Mouse (Mus musculus): Measurements from ENCODE around the gene Nbl1. TPM values are rescaled to one million over a fixed set of nuclear protein-coding genes. Genes with fewer than 3 reads are reported as not detected.

Gene Nbl1
- polyA plus RNA-seq, 1 experiment from 2014 or later, result 7.3 TPM

- H3K27me3 ChIP-seq (ENCODE audit: insufficient read depth, poor library complexity, severe bottlenecking), result no peaks in the 10 kb centered on the region
- H3K36me3 ChIP-seq, result peaks cover 6% of the 10 kb centered on the region; the same call in 1 of the 2 replicates
- peaks cover 13% of the 10 kb centered on the region for H3K4me1 ChIP-seq
- H3K27ac ChIP-seq, result no peak overlapping the region
- H3K4me3 ChIP-seq, result no peak overlapping the region
- no peak for DNase-seq (ENCODE audit: low spot score)
- WGBS, result 90% methylated on average over 4 of the region's 4 CpGs
- H3K9me3 ChIP-seq, result no peaks in the 10 kb centered on the region
Measured at GRCm38 (mm10) chr4:139120281-139120814, 27.6 kb upstream of the Nbl1 start.

GRCm38 (mm10) chr4:139116356-139117063 is 23.7 kb upstream of the Nbl1 start:
- Histone ChIP-seq H3K36me3 (peaks cover 6% of the 10 kb centered on the region; the same call in 1 of the 2 replicates), H3K4me3 (no peak overlapping the region), H3K27ac (no peak overlapping the region), H3K27me3 (ENCODE audit: insufficient read depth, poor library complexity, severe bottlenecking) (no peaks in the 10 kb centered on the region), H3K9me3 (no peaks in the 10 kb centered on the region), H3K4me1 (peaks cover 36% of the 10 kb centered on the region)
- WGBS, result 90% methylated on average over 3 of the region's 3 CpGs
- no peak for DNase-seq (ENCODE audit: low spot score)

DNA sequence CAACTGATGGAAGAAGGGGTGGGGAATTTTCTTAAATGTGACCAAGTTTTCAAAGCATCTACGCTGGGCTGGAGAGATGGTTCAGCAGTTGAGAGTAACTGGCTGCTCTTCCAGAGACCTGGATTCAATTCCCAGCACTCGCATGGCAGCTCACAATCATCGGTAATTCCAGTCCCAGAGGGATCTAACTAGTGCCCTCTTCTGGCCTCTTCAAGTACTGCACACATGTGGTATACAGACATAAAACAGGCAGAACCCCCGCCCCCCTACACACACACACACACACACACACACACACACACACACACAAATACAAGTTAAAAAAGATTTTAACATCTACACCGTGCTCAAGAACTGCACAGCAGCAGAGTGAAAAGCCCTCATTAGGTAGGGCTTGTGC is 22.9 kb upstream of the Nbl1 start:
- no peaks in the 10 kb centered on the region for H3K27me3 ChIP-seq (ENCODE audit: insufficient read depth, poor library complexity, severe bottlenecking)
- H3K9me3 ChIP-seq, result no peaks in the 10 kb centered on the region
- H3K4me3 ChIP-seq, result no peak overlapping the region
- WGBS, result 94% methylated on average over 5 of the region's 5 CpGs
- H3K27ac ChIP-seq, result no peak overlapping the region
- no peak for DNase-seq (ENCODE audit: low spot score)
- H3K4me1 ChIP-seq, result peaks cover 44% of the 10 kb centered on the region
- H3K36me3 ChIP-seq, result peaks cover 6% of the 10 kb centered on the region; the same call in 1 of the 2 replicates

- Histone ChIP-seq H3K4me1 (peaks cover 42% of the 10 kb centered on the region), H3K4me3 (no peak overlapping the region), H3K36me3 (peaks cover 6% of the 10 kb centered on the region; the same call in 1 of the 2 replicates), H3K9me3 (no peaks in the 10 kb centered on the region), H3K27ac (no peak overlapping the region), H3K27me3 (ENCODE audit: insufficient read depth, poor library complexity, severe bottlenecking) (no peaks in the 10 kb centered on the region)
- DNase-seq (ENCODE audit: low spot score), result no peak
- 75% methylated on average over 3 of the region's 3 CpGs for WGBS
Measured at GRCm38 (mm10) chr4:139112482-139112881, 19.7 kb upstream of the Nbl1 start.

DNA sequence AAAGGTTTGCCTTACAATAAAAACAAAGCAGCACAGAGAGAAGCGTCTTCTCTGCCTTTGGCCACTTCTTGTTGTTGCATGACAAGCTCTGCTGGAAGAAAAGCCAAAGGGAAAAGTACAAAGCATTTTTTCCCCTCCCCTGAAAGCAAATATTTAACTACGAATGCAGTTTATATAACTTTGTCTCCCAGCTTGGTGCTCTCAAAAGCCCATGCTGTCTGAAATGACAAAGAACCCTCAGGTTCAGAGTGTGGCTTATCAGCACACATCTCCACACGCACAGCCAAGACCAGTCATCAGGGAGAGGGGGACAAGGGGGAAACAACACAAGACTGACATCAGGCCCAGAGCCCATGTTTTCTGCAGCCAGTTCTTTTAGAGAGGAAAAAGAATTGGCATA is 18.6 kb upstream of the Nbl1 start:
- H3K4me3 ChIP-seq, result no peak overlapping the region
- peak overlapping the region; percentile 29; the same call in 1 of the 2 replicates for H3K27ac ChIP-seq
- no peaks in the 10 kb centered on the region for H3K27me3 ChIP-seq (ENCODE audit: insufficient read depth, poor library complexity, severe bottlenecking)
- WGBS, result 41% methylated on average over 3 of the region's 3 CpGs
- peaks cover 38% of the 10 kb centered on the region for H3K4me1 ChIP-seq
- peaks cover 2% of the 10 kb centered on the region; the same call in 1 of the 2 replicates for H3K36me3 ChIP-seq
- DNase-seq (ENCODE audit: low spot score), result no peak
- H3K9me3 ChIP-seq, result no peaks in the 10 kb centered on the region

GRCm38 (mm10) chr4:139110858-139111257 is 18.1 kb upstream of the Nbl1 start:
- H3K27ac ChIP-seq, result peak overlapping the region; percentile 29; the same call in 1 of the 2 replicates

DNA sequence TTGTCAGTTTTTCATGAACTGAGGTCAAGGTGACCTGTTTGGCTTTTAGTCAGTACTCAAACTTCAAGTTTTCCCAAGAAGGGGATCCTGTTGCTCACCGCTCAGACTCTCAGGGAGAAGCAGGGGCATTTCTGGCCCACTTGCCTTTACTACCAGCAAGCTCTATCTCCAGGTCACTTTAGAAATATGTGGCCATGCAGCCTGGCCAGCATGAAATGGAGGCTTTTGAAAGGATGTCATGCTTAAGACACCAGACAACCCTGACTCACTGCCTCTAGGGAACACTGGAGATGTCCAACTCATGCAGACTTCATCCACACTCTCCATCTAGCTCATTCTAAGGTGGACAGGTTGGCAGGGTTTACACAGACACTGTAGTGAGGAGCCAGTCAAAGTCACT is 12.7 kb upstream of the Nbl1 start:
- no peaks in the 10 kb centered on the region for H3K9me3 ChIP-seq
- no peaks in the 10 kb centered on the region for H3K27me3 ChIP-seq (ENCODE audit: insufficient read depth, poor library complexity, severe bottlenecking)
- no peak overlapping the region for H3K27ac ChIP-seq
- peaks cover 12% of the 10 kb centered on the region for H3K4me1 ChIP-seq
- DNase-seq (ENCODE audit: low spot score), result no peak
- peaks cover 38% of the 10 kb centered on the region for H3K36me3 ChIP-seq
- WGBS, result 91% methylated on average over 1 of the region's 1 CpGs
- no peak overlapping the region for H3K4me3 ChIP-seq

More at GRCm38 (mm10) chr4:139110858-139111257, 18.1 kb upstream of the Nbl1 start:
- H3K4me1 ChIP-seq, result peaks cover 42% of the 10 kb centered on the region
- DNase-seq (ENCODE audit: low spot score), result no peak
- no peaks in the 10 kb centered on the region for H3K9me3 ChIP-seq
- no peak overlapping the region for H3K4me3 ChIP-seq
- H3K36me3 ChIP-seq, result no peaks in the 10 kb centered on the region
- H3K27me3 ChIP-seq (ENCODE audit: insufficient read depth, poor library complexity, severe bottlenecking), result no peaks in the 10 kb centered on the region
- 49% methylated on average over 3 of the region's 3 CpGs for WGBS

DNA sequence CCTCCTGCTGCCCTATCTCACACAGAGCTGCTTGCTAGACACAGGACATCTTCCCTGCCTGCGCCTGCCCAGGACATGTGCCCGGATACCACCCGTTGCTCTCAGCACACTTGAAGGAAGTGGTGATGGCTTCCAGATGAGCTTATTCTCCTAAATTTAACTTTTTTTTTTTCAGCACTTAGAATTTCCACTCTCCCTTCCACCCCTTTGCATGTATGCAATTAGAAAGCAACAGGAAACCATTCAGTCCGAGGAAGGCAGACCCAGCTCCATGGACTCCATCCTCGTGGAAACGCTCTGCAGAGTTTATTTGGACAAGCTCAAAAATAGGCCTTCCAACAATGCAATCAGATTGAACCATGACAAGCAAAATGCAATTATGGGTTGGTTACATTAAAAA is 8.8 kb upstream of the Nbl1 start:
- Histone ChIP-seq H3K27ac (no peak overlapping the region), H3K4me3 (no peak overlapping the region), H3K9me3 (no peaks in the 10 kb centered on the region), H3K4me1 (peaks cover 8% of the 10 kb centered on the region; the same call in 1 of the 2 replicates), H3K36me3 (peaks cover 38% of the 10 kb centered on the region), H3K27me3 (ENCODE audit: insufficient read depth, poor library complexity, severe bottlenecking) (no peaks in the 10 kb centered on the region)
- DNase-seq (ENCODE audit: low spot score), result no peak
- 69% methylated on average over 6 of the region's 6 CpGs for WGBS

DNA sequence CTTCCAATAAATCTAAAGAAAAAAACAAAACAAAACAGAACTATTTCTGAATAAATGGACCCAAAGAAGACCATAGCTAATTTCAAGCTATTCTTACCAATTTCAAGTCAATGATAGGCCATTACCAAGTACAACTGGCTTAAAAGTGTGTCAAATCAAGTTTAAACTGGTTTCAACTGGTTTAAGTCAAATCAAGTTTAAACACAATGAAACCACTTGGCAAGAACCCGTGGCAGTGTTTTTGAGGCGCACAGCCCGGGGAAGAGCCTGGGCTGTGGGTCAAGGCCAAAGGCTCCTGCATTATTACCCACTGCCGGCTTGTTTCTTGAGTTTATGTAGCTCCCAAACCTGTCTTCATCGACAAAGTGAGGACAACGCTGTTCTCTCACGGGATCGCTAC is 7.5 kb upstream of the Nbl1 start:
- no peak for DNase-seq (ENCODE audit: low spot score)
- H3K4me1 ChIP-seq, result 0 out of 2 replicates have a peak, but pooled peaks cover 4% of the 10 kb centered on the region
- peaks cover 38% of the 10 kb centered on the region for H3K36me3 ChIP-seq
- 0 out of 2 replicates have a peak, but pooled peaks cover 4% of the 10 kb centered on the region for H3K27me3 ChIP-seq (ENCODE audit: insufficient read depth, poor library complexity, severe bottlenecking)
- no peaks in the 10 kb centered on the region for H3K9me3 ChIP-seq
- H3K4me3 ChIP-seq, result no peak overlapping the region
- H3K27ac ChIP-seq, result no peak overlapping the region
- WGBS, result 94% methylated on average over 8 of the region's 8 CpGs

DNA sequence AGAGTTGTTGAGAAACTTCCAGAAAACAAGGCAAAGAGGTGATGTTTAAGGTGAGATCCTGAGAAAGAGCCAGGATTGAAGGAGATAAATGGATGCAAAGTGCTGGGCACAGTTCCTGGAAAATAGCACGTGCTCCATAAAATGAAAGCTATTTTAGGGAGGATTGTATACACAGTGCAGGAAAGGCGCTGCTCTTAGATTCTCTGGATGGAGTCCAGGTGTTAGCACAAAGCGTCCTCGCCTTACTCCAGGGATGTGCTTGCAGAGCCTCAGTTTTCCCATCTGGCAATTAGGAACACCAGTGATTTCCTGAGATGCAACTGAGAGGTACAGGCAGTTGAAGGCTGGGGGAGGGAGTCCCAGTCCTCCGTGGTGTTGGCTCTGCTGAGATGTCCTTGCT is 3.4 kb upstream of the Nbl1 start:
- Histone ChIP-seq H3K4me1 (peaks cover 23% of the 10 kb centered on the region), H3K27me3 (ENCODE audit: insufficient read depth, poor library complexity, severe bottlenecking) (peaks cover 43% of the 10 kb centered on the region), H3K4me3 (no peak overlapping the region), H3K27ac (no peak overlapping the region), H3K9me3 (no peaks in the 10 kb centered on the region), H3K36me3 (0 out of 2 replicates have a peak, but pooled peaks cover under 1% of the 10 kb centered on the region)
- 73% methylated on average over 5 of the region's 5 CpGs for WGBS
- DNase-seq (ENCODE audit: low spot score), result no peak

- no peak overlapping the region for H3K4me3 ChIP-seq
- no peaks in the 10 kb centered on the region for H3K9me3 ChIP-seq
- peaks cover 51% of the 10 kb centered on the region for H3K27me3 ChIP-seq (ENCODE audit: insufficient read depth, poor library complexity, severe bottlenecking)
- no peak for DNase-seq (ENCODE audit: low spot score)
- no peak overlapping the region for H3K27ac ChIP-seq
- WGBS, result 39% methylated on average over 1 of the region's 1 CpGs
- H3K36me3 ChIP-seq, result no peaks in the 10 kb centered on the region
- peaks cover 30% of the 10 kb centered on the region for H3K4me1 ChIP-seq
Measured at GRCm38 (mm10) chr4:139095406-139095805, 2.6 kb upstream of the Nbl1 start.

DNA sequence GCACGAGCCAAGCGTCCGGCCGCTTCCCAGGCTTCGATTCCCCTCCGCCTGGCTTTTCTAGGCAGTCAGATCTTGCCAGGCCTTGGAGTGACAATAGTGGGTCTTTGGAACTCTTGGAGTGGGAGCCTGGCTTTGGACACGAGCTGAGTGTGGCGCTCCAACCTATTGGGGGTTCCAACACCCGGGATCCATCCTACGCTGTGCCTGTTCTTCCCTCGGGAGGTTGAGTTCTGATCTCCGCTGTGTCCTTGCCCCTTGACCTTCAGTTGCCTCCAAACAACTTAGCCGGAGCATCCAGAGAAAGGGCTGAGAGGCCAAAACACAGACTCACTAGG is 370 bp upstream of the Nbl1 start:
- Histone ChIP-seq H3K4me3 (peak overlapping the region; percentile 71), H3K27ac (peak overlapping the region; percentile 88), H3K27me3 (ENCODE audit: insufficient read depth, poor library complexity, severe bottlenecking) (peaks cover 71% of the 10 kb centered on the region), H3K4me1 (peaks cover 37% of the 10 kb centered on the region), H3K9me3 (no peaks in the 10 kb centered on the region), H3K36me3 (no peaks in the 10 kb centered on the region)
- WGBS, result 22% methylated on average over 13 of the region's 13 CpGs
- DNase-seq (ENCODE audit: low spot score), result no peak

DNA sequence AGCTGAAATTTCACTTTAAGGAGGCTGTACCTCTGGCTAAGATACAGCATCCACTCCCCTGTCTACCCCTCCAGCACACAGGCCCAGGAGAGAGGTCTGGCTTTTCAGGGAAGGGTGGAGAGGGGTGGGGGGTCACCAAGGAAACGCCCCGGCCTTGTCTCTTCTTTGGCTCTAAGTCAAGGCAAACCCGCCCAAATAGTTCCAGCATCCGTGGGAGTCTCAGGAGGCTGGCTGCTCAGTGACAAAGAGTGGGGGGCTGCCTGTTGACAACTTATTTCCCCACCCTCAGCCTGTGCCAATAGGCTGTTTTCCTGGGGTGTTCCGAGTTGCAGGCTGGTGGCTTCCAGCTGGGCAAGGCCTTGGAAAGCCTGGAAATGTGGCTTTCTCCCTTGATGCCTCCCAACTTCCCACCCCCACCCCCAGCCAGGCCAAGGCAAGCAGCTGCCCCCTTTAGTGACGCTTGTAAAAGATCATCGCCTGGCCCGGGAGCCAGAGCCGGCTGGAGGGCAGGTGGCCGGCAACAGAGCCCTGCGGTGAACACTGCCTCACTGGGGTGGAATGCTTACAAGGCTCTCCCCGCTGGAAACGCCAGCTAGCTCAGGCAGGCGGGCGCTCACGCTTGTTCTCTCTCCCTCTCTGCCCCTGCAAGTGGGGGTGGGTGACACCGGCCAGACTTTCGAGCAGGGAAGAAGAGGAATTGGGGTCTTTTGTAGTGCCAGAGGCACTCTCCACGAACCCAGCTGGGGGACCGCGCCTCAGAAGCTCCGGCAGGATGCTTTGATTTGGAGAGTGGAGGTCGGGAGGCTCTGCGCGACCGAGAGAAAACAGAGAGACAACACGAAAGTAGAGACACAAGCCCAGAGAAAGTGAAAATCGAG is 1.1 kb downstream of the Nbl1 start:
- H3K27ac ChIP-seq, result peak overlapping the region; percentile 88
- H3K4me3 ChIP-seq, result peak overlapping the region; percentile 71
- no peaks in the 10 kb centered on the region for H3K36me3 ChIP-seq
- H3K27me3 ChIP-seq (ENCODE audit: insufficient read depth, poor library complexity, severe bottlenecking), result peaks cover 85% of the 10 kb centered on the region
- peaks cover 37% of the 10 kb centered on the region for H3K4me1 ChIP-seq
- WGBS, result 5% methylated on average over 28 of the region's 28 CpGs
- H3K9me3 ChIP-seq, result no peaks in the 10 kb centered on the region
- DNase-seq (ENCODE audit: low spot score), result no peak
